Mouse (Mus musculus): ENCODE data around the gene Pltp. TPM values are rescaled to one million over a fixed set of nuclear protein-coding genes. Genes with fewer than 3 reads are reported as not detected.

Gene Pltp
- polyA plus RNA-seq (2016; fragmentation: Nextera tagmentation; extraction: Ambion mirVana), result 8.1 and 12.6 TPM in 2 replicates

DNA sequence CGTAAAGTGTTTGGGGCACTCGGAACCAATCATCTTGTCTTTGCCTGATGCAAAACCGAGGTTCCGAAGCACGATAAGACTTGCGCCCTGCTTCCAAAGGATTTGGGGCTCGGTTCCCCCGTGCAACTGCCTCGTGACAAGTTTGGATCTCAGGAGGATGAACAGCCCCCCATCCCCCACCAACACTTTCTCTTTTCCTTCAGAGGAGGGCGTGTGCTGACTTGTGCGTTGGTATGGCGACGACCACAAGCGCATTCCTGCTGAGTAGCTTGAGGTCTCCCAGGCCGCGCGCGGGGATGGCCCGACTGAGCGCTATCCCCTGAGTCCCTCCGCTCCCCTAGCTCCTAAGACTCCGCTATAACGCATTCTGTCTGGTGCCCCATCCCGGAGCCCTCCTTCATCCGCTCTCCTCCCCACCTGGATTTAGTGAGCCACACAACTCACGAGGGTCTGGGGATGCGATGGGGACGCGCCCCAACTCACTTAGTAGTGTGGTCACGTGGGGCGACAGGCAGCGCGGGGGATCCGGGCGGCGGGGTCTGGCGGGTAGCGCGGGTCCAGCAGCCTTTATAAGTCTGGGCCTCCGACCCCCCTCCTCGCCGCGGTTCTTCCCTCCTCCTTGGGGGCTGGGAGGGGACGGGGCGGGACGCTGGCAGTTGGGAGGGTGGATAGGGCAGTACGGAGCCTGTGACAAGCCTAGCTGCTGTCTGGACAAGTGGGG is at the start of gene Pltp:
Gene Pltp (minus strand): TSS at position 611 of the 721 bp plus-strand sequence.
- H3K36me3 ChIP-seq, result no peaks in the 10 kb centered on the region
- H3K27me3 ChIP-seq (ENCODE audit: insufficient read depth, poor library complexity, severe bottlenecking), result peaks cover 73% of the 10 kb centered on the region
- H3K27ac ChIP-seq, result peak within 1 kb of the TSS; percentile 37
- WGBS, result under 1% methylated on average over 45 of the region's 47 CpGs
- no peaks in the 10 kb centered on the region for H3K9me3 ChIP-seq
- peak within 1 kb of the TSS; percentile 65 for H3K4me3 ChIP-seq
- no peak for DNase-seq (ENCODE audit: low spot score)
- peaks cover 41% of the 10 kb centered on the region for H3K4me1 ChIP-seq

- peaks cover 15% of the 10 kb centered on the region for H3K4me1 ChIP-seq
- H3K9me3 ChIP-seq, result peaks cover 6% of the 10 kb centered on the region
- 95% methylated on average over 4 of the region's 4 CpGs for WGBS
- no peak for DNase-seq (ENCODE audit: low spot score)
- H3K27me3 ChIP-seq (ENCODE audit: insufficient read depth, poor library complexity, severe bottlenecking), result no peaks in the 10 kb centered on the region
- no peak overlapping the region for H3K27ac ChIP-seq
- H3K36me3 ChIP-seq, result peaks cover 88% of the 10 kb centered on the region
- H3K4me3 ChIP-seq, result no peak overlapping the region
Observed at GRCm38 (mm10) chr2:164906071-164906470, 48.6 kb upstream of the Pltp start.

- peaks cover 100% of the 10 kb centered on the region for H3K36me3 ChIP-seq
- H3K4me1 ChIP-seq, result no peaks in the 10 kb centered on the region
- no peak for DNase-seq (ENCODE audit: low spot score)
- no peaks in the 10 kb centered on the region for H3K27me3 ChIP-seq (ENCODE audit: insufficient read depth, poor library complexity, severe bottlenecking)
- H3K27ac ChIP-seq, result no peak overlapping the region
- WGBS, result 100% methylated on average over 1 of the region's 1 CpGs
- H3K9me3 ChIP-seq, result peaks cover 6% of the 10 kb centered on the region
- H3K4me3 ChIP-seq, result no peak overlapping the region
Observed at GRCm38 (mm10) chr2:164903496-164903895, 46.0 kb upstream of the Pltp start.

- Histone ChIP-seq H3K27ac (no peak overlapping the region), H3K36me3 (peaks cover 100% of the 10 kb centered on the region), H3K9me3 (peaks cover 6% of the 10 kb centered on the region), H3K4me1 (no peaks in the 10 kb centered on the region), H3K4me3 (no peak overlapping the region), H3K27me3 (ENCODE audit: insufficient read depth, poor library complexity, severe bottlenecking) (no peaks in the 10 kb centered on the region)
- no peak for DNase-seq (ENCODE audit: low spot score)
- 94% methylated on average over 13 of the region's 13 CpGs for WGBS
Observed at GRCm38 (mm10) chr2:164901380-164901779, 43.9 kb upstream of the Pltp start.

- H3K27ac ChIP-seq, result no peak overlapping the region
- H3K4me1 ChIP-seq, result no peaks in the 10 kb centered on the region
- DNase-seq (ENCODE audit: low spot score), result no peak
- no peaks in the 10 kb centered on the region for H3K27me3 ChIP-seq (ENCODE audit: insufficient read depth, poor library complexity, severe bottlenecking)
- WGBS, result 94% methylated on average over 16 of the region's 16 CpGs
- H3K9me3 ChIP-seq, result no peaks in the 10 kb centered on the region
- peaks cover 100% of the 10 kb centered on the region for H3K36me3 ChIP-seq
- no peak overlapping the region for H3K4me3 ChIP-seq
Observed at GRCm38 (mm10) chr2:164899723-164900459, 42.4 kb upstream of the Pltp start.

DNA sequence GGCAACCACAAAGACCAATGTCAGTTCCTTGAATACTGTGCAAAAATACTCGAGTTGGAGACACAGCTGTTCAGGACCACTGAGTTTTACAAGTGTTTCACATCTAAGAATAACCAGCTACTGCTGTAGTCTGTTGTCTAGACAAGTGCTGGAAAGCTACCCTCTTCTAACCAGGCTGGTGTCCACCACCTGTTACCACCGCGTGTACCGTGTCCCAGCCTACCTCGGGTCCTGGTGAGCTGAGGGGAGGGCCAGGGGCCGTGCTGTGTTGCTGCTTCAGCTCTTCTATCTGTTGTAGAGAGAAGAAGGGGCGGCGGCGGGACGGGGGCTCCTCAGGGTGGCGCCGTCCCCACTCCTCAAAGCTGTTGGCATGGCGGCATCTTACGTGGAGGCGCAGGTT is 41.5 kb upstream of the Pltp start:
- WGBS, result 90% methylated on average over 15 of the region's 15 CpGs
- H3K4me1 ChIP-seq, result no peaks in the 10 kb centered on the region

GRCm38 (mm10) chr2:164898008-164898407 is 40.5 kb upstream of the Pltp start:
- peaks cover 100% of the 10 kb centered on the region for H3K36me3 ChIP-seq
- no peak overlapping the region for H3K27ac ChIP-seq
- no peaks in the 10 kb centered on the region for H3K27me3 ChIP-seq (ENCODE audit: insufficient read depth, poor library complexity, severe bottlenecking)
- no peak overlapping the region for H3K4me3 ChIP-seq
- no peaks in the 10 kb centered on the region for H3K4me1 ChIP-seq
- 91% methylated on average over 7 of the region's 7 CpGs for whole genome bisulfite sequencing
- no peak for DNase-seq (ENCODE audit: low spot score)
- no peaks in the 10 kb centered on the region for H3K9me3 ChIP-seq

More for the DNA sequence above, 41.5 kb upstream of the Pltp start:
- Histone ChIP-seq H3K9me3 (no peaks in the 10 kb centered on the region), H3K4me3 (no peak overlapping the region), H3K27ac (no peak overlapping the region), H3K36me3 (peaks cover 100% of the 10 kb centered on the region), H3K27me3 (ENCODE audit: insufficient read depth, poor library complexity, severe bottlenecking) (no peaks in the 10 kb centered on the region)
- no peak for DNase-seq (ENCODE audit: low spot score)

DNA sequence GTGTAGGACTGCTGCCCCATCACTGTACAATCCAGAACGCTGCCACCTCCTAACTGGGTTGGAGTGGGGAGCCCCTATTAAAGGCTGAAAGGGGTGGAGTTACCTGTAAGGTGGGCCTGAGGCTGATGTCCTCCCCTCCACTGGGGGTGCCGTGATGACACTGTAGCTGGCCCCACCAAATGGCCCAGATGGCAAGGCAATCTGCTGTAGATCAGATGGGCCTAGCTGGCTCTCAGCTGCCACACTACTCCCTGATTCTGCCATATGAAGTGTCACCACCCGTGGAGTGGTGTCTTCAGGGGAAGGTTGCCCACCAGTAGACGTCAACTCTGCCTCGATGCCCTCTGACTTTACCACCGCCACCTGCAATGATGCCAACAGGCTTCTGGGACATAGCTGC is 38.4 kb upstream of the Pltp start:
- H3K27ac ChIP-seq, result no peak overlapping the region
- H3K4me1 ChIP-seq, result no peaks in the 10 kb centered on the region
- H3K36me3 ChIP-seq, result peaks cover 100% of the 10 kb centered on the region
- H3K9me3 ChIP-seq, result no peaks in the 10 kb centered on the region
- WGBS, result 90% methylated on average over 6 of the region's 6 CpGs
- H3K27me3 ChIP-seq (ENCODE audit: insufficient read depth, poor library complexity, severe bottlenecking), result no peaks in the 10 kb centered on the region
- DNase-seq (ENCODE audit: low spot score), result no peak
- H3K4me3 ChIP-seq, result no peak overlapping the region

DNA sequence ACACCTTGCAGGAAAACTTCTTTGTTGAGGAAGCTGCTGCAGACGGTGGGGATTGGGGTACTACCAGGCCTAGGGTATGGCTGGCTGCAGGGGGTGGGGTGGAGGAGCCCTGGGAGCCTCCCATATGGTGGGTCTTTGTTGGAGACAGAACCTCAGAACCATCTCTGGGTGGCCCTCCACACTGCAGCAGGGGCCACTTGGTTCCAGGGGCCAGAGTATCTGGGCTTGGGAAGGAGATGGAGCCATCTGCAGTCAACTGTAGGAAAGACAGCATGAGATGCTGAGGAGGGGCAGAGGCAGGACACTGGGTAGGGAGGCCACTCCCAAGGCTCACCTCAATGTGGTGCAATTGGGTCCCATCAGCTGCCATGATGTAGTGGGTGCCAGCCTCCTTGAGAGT is 37.1 kb upstream of the Pltp start:
- Histone ChIP-seq H3K4me3 (no peak overlapping the region), H3K4me1 (no peaks in the 10 kb centered on the region), H3K27ac (no peak overlapping the region), H3K27me3 (ENCODE audit: insufficient read depth, poor library complexity, severe bottlenecking) (no peaks in the 10 kb centered on the region), H3K36me3 (peaks cover 100% of the 10 kb centered on the region), H3K9me3 (no peaks in the 10 kb centered on the region)
- no peak for DNase-seq (ENCODE audit: low spot score)
- WGBS, result 84% methylated on average over 1 of the region's 1 CpGs

- 72% methylated on average over 5 of the region's 5 CpGs for WGBS
- H3K4me1 ChIP-seq, result peaks cover 5% of the 10 kb centered on the region; the same call in 1 of the 2 replicates
- H3K27ac ChIP-seq, result no peak overlapping the region
- H3K9me3 ChIP-seq, result no peaks in the 10 kb centered on the region
- no peak for DNase-seq (ENCODE audit: low spot score)
- peaks cover 100% of the 10 kb centered on the region for H3K36me3 ChIP-seq
- H3K4me3 ChIP-seq, result no peak overlapping the region
- H3K27me3 ChIP-seq (ENCODE audit: insufficient read depth, poor library complexity, severe bottlenecking), result no peaks in the 10 kb centered on the region
Observed at GRCm38 (mm10) chr2:164894048-164894447, 36.5 kb upstream of the Pltp start.

DNA sequence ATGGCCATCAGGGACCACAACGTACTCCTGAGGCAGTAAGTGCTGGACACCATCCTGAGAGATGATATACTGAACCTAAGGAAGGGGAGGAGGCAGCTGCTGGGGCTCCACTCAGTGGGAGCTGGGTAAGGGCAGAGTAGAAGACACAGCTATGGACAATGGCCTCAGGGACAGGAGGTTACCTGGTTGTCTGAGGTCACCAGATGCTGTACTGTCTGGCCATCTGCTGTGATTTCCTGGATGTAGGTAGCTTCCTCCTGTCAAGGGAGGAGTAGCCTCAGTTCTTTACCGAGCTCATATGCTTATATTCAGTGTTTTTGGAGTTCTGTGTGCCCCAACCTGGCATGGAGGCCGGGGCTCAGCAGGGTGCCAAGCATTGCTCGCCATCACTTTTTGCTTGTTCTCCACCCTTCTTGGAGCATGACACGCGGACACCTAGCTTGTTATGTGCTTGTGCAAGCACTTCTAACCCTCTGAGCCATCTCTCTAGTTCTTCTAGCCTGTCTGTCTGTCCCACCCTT is 35.2 kb upstream of the Pltp start:
- no peaks in the 10 kb centered on the region for H3K9me3 ChIP-seq
- no peak overlapping the region for H3K4me3 ChIP-seq
- H3K27ac ChIP-seq, result no peak overlapping the region
- no peak for DNase-seq (ENCODE audit: low spot score)
- H3K36me3 ChIP-seq, result peaks cover 100% of the 10 kb centered on the region
- 97% methylated on average over 6 of the region's 6 CpGs for WGBS
- H3K4me1 ChIP-seq, result peaks cover 6% of the 10 kb centered on the region; the same call in 1 of the 2 replicates
- no peaks in the 10 kb centered on the region for H3K27me3 ChIP-seq (ENCODE audit: insufficient read depth, poor library complexity, severe bottlenecking)

DNA sequence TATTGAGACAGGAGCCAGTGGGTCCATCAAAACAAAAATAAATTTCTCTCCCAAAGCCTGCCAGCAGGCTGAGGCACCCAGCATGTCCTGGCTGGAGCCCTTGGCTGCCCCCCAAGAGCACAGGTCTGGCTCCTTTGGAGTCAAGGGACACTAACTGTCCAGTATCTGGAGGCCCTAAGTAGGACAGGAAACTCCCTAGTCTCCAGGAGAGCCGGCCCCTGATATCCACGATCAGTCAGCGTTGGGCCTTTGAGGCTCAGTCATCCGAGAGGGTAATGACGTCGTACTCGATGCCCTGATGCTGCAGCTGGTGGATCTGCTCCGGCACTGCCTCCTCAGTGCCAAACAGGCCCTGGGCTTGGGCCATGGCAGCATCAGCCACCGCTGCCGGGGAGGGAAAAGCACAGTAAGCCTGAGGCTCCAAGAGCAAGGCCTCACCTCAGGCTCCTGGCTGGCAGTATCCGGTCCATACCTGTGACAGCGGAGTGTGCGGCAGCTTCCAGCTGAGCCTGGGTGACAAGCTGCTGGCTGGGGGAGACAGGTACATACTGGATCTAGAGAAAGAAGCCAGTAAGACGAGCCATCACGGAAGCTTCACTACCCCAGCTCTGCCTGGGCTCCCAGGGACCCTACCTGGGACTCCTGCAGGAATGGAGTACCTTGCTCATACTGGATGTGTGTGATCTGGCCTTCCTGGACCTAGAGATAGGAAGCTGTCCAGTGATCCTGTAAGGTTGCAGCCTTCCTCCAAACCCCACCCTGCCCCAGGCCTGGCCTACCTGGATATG is 34.6 kb upstream of the Pltp start:
- Histone ChIP-seq H3K4me1 (peaks cover 6% of the 10 kb centered on the region; the same call in 1 of the 2 replicates), H3K27ac (no peak overlapping the region), H3K36me3 (peaks cover 100% of the 10 kb centered on the region), H3K9me3 (no peaks in the 10 kb centered on the region), H3K27me3 (ENCODE audit: insufficient read depth, poor library complexity, severe bottlenecking) (no peaks in the 10 kb centered on the region), H3K4me3 (no peak overlapping the region)
- 85% methylated on average over 15 of the region's 15 CpGs for WGBS
- no peak for DNase-seq (ENCODE audit: low spot score)
